Mouse (Mus musculus): ENCODE results near the gene Sumo3.
A peak's percentile ranks its signal among the peaks of the same experiment; 100 is the strongest.

Sumo3 gene

DNA sequence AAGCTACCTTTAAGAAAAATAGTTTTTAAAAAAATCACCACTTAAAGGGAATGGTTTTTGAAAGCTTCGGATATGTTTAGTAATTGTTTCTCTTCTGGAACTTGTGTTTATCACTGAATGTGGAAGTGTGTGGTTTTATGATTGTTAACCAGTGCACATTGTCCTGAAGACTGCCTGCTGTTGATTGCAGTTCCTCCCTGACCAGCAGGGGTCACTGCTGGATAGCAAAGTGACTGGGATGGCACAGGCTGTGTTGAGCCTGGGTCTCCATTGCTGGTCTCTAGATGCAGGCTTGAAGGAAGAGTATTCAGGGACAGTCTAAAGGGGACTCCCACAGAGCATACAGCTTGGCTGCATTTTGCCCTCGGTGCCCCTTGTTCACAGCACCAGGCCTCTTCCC is 21.6 kb downstream of the Sumo3 start:
- peak; percentile 88 for DNase-seq

DNA sequence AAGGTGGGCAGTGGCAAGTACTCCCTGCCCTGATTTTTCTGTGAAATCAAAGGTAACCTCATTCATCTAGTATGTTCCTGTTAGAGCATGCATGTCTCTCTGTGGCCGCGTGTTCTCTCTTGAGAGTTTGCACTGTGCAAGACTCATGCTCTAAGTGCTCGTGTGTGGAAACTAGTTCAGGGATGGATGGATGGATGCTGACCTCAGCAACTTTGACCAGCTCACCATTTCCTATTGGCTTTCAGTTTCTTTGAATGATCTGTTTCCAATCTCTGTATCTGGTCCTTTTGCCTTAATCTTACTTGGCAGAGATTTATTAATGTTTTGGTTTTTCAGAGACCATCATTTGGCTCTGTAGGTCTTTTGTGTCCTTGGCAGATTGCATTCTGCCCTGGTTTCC is 23.3 kb downstream of the Sumo3 start:
- DNase-seq: no peak

DNA sequence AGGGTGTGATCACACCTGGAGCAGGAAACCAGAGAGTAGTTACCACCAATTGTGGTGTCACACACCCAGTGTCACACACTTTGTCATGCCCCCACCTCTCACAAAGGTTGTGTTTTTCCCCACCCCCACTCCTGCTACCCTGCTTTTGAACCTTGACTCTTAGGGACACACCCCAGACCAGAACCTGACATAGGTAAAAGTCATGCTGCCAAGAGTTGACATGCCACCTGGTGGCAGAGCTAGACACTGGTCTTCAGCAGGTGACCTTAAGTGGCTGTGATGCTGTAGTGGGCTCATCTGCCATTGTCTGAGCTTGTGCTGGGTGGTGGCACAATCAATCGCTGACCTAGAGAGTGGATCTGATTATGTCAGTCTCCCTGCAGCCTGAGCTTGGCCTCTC is 24.1 kb downstream of the Sumo3 start:
- no peak for DNase-seq

DNA sequence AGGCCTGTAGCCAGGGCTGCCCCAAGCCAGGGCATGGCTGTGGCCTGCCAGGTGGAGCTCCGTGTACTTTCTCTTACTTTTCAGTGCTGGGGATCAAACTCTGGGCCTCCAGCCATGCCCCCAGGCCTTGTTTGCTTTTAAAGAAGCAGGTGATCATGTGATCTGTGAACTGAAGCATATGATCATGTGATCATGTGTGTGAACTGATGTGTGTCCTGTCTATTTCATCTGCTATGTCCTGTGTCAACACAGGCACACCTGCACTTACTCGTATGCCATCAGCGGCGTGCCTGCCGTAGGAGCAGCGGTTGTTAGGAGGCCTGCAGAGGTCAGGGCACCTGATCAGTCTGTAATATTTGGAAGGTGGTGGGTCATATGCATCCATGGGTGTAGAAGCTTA is 28.1 kb downstream of the Sumo3 start:
- no peak for DNase-seq

DNA sequence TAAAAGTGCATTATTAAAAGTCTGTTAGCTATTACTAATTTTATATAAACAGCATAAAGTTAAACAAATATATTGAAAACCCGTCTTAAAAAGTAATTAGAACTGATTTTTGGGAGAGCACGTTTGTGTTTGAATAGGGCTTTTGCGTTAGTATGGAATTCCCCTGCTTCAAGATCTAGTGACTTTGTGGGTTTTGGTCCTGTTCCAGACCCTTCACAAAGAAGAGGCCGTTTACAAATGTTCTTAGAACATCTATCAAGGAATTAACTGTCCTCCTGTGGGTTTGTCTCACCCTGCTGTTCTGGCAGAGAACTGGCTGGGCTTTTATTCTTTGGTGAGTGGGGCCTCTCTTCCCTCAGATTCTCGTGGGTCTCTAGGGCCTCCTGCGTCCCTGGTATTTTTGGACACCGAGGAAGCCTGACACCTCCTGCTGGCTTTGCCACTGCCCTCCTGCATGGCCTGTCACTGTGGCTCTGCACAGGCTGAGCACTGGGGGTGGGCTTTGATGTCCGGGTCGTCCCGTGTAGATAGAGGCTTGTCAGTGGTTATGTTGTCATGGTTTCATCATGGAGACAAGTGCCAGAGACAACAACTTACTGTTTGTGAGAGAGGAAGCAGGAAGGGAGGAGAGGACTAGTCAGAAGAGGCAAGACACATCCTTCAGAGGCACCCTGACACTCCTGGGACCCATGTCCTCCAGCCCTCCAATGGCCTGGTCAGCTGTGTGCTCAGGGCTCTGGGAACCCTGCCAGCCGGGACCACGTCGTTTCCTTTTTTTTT is 28.7 kb downstream of the Sumo3 start:
- DNase-seq: peak; percentile 58

DNA sequence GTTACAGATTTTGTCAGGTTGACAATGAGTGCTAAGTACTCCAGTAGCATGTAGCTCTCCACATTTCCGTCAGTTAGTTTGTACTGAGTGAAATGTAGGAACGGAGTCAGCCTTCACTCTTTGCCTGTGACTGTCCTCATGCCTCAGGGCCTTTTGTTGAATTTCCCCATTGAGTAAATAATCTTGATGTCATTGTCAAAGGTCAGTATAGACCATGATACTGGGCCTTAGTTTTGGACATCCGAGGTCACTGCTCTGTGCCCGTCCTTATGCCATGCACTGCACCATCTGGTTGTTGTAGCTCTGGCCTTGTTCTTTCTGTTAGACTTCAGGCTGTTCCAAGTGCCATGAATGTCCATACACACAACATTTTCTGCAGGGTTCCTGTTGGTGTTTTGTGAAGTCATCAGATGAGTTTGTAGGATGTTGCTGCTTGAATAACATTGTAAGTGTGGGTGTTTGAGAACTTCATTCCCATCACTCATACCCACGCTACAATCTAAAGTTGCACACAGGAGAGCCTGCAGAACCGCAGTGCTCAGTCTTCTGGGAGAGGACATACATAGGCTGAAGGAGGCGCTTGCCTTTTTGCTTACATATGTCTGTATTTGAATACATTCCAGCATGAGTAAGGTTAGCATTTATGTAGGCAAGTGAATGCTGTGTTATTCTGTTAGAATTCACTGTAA is 30.5 kb downstream of the Sumo3 start:
- no peak for DNase-seq

DNA sequence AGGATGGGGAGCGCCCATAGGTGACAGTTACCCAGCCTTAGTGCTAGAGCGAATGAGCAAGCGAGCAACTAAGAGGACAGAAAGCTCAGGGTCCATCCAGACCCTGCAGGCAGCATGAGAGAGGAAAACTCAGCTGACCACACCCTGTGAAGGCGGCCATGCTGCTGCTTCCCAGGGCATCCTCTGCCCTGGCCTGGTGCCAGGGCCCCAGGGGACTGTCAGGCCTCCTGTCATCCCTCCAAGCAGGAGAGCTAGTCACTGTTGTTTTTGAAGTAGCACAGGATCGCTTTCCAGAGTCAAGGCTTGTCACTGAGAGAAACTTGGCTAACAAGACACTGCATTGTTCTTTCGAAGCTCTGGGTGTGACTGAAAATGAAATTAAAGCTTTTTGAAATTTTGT is 33.1 kb downstream of the Sumo3 start:
- DNase-seq: no peak

DNA sequence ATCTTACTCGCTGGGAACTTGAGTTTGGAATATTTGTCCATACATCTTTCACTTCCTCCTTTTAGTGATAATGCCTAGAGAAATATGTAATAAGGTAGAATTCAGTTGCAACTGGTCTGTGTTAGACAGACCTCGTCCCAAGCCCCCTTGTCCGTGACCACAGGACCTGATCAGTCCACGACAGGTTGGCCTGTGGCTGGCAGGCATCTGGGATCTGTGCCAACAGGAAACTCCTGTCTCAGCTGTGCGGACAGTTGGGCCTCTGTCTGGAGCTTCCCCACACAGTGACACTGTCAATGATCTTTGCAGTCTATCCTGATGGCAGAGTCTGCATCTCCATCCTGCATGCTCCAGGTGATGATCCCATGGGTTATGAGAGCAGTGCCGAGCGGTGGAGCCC is 37.3 kb downstream of the Sumo3 start:
- no peak for DNase-seq

DNA sequence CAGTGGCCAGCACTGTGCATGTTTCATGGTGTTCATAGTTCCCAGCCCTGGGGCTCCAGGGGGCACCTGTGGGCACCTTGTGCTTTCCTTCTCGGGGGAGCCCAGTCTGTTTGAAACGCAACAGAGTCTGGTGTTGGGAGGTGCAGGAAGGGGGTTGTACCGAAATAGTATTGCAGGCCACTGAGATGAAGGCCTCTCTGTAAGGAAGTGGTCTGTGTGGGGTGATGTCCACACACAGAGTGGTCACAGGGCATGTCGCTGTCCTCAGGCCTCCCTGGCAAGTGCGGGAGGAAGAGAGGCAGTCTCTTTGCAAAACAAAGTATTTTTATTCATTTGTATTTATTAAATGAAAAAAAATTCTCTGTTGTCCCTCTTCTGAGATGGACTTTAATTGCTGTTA is 39.7 kb downstream of the Sumo3 start:
- no peak for DNase-seq

DNA sequence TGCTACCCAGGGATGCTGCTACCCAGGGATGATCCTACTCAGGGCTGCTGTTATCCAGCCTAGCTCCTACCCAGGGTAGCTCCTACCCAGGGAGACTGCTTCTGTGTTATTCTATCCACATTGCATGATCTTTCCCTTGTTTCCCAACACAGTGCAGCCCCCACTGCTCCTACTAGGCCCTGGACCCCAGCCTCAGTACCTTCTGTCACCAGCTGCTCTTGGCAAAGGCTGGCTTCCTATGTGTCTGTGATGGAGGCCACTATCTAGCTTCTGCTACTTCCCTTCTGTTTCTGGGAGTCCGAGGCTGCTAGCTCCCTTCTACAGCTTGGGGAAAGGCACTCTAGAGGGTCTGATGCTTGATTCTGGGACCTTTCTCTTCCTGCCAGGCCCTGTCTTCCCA is 41.6 kb downstream of the Sumo3 start:
- no peak for DNase-seq

DNA sequence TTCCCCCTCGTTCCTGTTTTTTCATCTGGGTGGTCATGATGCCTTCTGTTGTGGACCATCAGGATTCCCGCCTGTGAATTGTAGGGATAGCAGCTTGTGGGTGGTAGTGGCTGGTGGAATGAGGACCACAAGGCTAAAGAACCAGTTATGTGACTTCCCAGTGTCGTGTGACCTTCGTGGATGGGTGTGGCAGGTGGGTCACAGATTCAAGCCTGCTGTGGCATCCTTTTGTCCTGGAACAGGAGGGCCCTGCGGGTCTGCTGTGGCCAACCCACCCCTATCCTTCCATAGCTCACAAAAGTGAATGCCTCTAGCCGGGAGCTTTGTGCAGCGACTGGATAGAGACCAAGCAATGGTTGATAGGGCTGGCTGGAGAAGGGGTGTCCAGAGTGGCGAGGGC is 42.0 kb downstream of the Sumo3 start:
- no peak for DNase-seq

DNA sequence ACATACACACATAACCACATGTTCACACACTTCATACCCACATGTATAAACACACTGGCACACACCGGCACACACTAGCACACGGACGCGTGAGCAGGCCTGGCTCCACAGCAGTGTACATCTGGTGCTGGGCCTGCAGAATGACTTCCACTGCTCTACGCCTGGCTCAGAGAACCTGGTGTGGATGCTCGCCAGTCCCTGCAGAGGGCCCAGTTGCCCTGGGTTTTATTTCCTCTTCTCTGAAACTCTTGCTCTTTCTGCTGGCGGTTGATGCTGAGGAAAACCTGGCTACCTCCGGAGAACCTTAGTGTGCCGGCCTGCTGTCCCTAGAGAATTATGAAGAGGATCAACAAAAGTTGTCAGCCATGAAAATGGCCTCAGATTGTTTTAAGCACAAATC is 46.1 kb downstream of the Sumo3 start:
- no peak for DNase-seq

DNA sequence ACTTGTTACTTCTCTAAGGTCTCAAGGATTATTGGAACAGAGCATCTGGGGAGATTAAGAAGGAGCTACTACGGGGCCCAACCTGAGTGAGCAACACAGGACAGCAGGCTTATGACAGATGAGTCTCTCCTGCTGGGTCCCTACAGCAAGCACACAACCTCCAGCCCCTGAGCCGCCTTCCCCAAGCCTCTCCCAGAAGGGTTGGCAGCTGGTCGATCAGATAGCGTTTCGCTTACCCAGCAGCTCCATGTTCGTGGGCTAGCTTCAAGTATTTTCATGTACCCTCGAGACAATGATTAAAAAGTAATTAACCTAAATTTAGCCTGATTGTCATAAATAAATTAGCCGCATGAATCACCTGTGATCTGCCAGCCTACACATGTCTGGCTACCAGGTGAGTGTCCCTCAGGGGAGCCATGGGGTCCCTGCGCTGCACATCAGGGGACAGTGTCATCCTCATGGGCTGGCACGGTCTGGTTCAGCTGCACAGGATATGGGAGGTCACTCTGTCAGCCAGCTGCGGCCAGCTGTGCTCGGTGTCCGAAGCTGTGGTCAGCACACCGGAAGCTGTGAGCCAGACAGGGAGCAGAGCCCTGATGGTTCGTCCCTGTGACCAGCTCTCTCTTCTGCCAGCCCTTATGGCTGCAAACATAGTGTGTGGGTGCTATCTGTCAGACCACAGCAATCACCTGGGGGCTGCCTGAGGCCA is 52.5 kb downstream of the Sumo3 start:
- DNase-seq: peak; percentile 82

DNA sequence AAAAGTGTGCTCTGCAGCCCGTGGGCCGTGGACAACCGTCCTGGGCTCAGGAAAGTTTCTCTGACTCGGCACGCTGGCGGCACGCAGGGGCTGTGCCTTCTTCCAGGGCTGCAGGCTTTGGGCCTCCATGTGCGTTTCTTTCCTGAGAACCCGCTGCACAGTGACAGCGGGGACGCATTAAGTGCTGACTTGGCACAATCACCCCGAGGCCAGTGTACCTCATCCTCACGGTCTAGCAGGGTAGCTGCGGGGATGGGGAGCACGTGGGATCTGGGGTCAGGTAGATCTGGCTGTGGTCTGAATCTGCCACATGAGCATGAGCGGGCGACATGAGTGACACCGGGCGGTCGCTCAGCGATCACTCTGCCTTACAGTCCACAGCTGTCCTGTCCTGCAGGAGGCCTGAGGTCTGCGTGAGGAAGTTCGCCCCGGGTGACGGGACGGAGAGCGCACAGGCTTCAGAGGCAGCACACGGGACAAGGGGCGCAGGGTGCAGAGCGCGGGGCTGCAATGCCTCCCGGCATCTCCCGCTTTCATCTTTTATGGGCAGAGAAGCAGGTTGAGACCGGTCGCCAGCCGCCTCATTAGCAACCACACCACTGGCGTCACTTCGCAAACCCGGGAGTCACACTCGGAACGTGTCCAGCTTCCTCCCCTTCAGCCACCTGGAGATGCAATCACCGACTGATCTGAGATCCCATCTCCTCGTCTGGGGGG is 58.2 kb downstream of the Sumo3 start:
- DNase-seq: no peak

DNA sequence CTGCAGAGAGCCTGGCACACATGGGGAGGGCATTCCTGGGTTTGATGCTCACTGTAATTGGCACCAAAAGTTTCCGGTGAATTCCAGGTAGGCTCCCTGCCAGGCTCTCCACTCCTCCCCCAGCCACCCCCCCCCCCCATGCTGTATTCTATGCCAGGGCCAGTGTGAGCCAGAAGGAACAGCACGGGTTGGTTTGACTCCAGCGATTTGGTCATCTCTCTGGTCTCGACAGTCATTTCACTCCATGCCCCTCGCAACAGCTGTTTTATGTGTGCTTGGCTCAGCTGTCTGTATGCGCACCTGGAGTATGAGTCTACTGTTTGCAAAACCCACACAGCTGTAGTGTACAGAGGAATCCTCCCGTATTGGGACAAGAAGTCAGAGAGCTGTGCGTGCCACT is 60.4 kb downstream of the Sumo3 start:
- peak; percentile 34 for DNase-seq

DNA sequence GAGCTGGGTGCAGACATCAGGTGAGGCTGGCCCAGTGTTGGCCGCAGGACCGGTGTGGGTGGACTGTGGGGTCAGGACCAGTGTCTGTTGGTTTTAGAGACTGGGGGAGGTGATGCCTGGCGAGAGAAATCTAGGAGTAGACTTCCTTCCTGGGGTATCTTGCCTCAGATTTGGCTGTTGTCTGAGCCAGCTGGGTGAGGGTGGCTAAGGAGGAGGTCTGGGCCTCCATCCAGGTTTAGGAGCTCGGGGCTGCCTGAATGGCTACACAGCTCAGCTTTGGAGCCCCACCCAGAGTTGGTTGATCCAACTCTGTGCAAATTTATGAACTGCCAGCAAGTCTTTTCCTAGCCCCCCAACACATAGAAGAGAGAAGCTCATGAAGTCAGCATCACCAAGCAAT is 61.5 kb downstream of the Sumo3 start:
- DNase-seq: peak; percentile 42
